Mouse (Mus musculus): ENCODE measurements around the gene Cdt1. TPM values are rescaled to one million over a fixed set of nuclear protein-coding genes. Genes with fewer than 3 reads are reported as not detected.

Cdt1 gene
- polyA plus RNA-seq (2021), result 24.2 TPM

GRCm38 (mm10) chr8:122567361-122568108, at the start of gene Cdt1:
Gene Cdt1, plus strand, starts transcription at chr8:122568015.
- DNase-seq (ENCODE audit: low read depth, low spot score), result peak; percentile 68
- TF ChIP-seq CTCF (IDR thresholded peaks at IDR 0.05), result no peak
- in situ Hi-C loops (cut with MboI; ENCODE audit: low pct_unique_long_range_greater_than_20kb), result no loop called here
- ChIA-PET POLR2A (interaction anchor here (1.1 to 4.0 kb wide), 4 partner anchors 9 to 44 kb away, joined by 3 to 13 read pairs (median 8); partner anchors contain the start of genes Aprt, Galns and Trappc2l), CTCF (interaction anchor here (1.2 to 2.6 kb wide), 3 partner anchors 26 to 124 kb away, joined by 3 to 6 read pairs (median 4); partner anchors contain the start of genes Galns, Mvd and Trappc2l)
- no peaks in the 10 kb centered on the region for H3K27me3 ChIP-seq
- peak; percentile 65 for ATAC-seq

GRCm38 (mm10) chr8:122520611-122521010, 47.2 kb upstream of the Cdt1 start:
- H3K27me3 ChIP-seq, result no peaks in the 10 kb centered on the region
- ATAC-seq, result no peak
- no peak for DNase-seq (ENCODE audit: low read depth, low spot score)
- in situ Hi-C loops (cut with MboI; ENCODE audit: low pct_unique_long_range_greater_than_20kb), result no loop called here
- TF ChIP-seq CTCF (IDR thresholded peaks at IDR 0.05), result no peak
- ChIA-PET CTCF (interaction anchor here (1.0 kb wide), 1 partner anchor 12 kb away, joined by 3 read pairs; no protein-coding TSS in a partner anchor), POLR2A (interaction anchor here (6.8 kb wide), 1 partner anchor 28 kb away, joined by 55 read pairs; the partner anchor contains the start of gene Piezo1)

- no peaks in the 10 kb centered on the region for H3K27me3 ChIP-seq
- peak; percentile 26 for ATAC-seq
- TF ChIP-seq CTCF (IDR thresholded peaks at IDR 0.05), result no peak
- ChIA-PET POLR2A (interaction anchor here (0.8 to 6.8 kb wide), 3 partner anchors 17 to 44 kb away, joined by 3 to 55 read pairs (median 4); partner anchors contain the start of gene Piezo1), CTCF (interaction anchor here (1.5 to 3.0 kb wide), 3 partner anchors 14 to 27 kb away, joined by 7 to 18 read pairs (median 7); partner anchors contain the start of gene Piezo1)
- in situ Hi-C loops (cut with MboI; ENCODE audit: low pct_unique_long_range_greater_than_20kb), result no loop called here
- peak; percentile 71 for DNase-seq (ENCODE audit: low read depth, low spot score)
Observed at GRCm38 (mm10) chr8:122522796-122523651, 44.8 kb upstream of the Cdt1 start.

GRCm38 (mm10) chr8:122523652-122524360, 44.0 kb upstream of the Cdt1 start:
- no peaks in the 10 kb centered on the region for H3K27me3 ChIP-seq
- no peak for TF ChIP-seq CTCF (IDR thresholded peaks at IDR 0.05)
- CTCF ChIA-PET, result interaction anchor here (1.4 to 3.0 kb wide), 4 partner anchors 14 to 40 kb away, joined by 3 to 18 read pairs (median 7); partner anchors contain the start of gene Piezo1
- POLR2A ChIA-PET, result interaction anchor here (0.6 to 6.8 kb wide), 4 partner anchors 17 to 50 kb away, joined by 3 to 55 read pairs (median 7); partner anchors contain the start of gene Piezo1
- in situ Hi-C loops (cut with MboI; ENCODE audit: low pct_unique_long_range_greater_than_20kb), result no loop called here
- ATAC-seq, result peak; percentile 1
- peak; percentile 76 for DNase-seq (ENCODE audit: low read depth, low spot score)

DNA sequence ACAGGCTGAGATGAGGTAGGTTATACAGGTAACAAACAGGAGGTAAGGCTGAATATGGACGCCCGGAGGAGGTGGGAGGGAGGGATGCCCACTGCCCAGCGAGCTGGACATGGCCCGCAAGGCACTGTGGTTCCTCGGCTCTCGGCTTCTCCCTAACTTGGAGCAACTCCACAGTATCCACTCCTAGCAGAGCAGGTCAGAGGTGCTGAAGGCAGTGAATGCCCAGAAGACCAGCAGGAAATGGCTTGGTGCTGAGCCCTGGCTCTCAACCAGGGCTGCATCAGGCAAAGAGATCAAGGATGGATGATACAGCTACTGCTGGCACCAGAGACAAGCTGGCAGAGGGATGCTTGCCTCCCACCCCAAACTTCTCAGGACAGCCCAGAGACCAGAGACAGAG, 43.3 kb upstream of the Cdt1 start:
- no peaks in the 10 kb centered on the region for H3K27me3 ChIP-seq
- CTCF ChIA-PET, result interaction anchor here (0.7 to 3.0 kb wide), 5 partner anchors 13 to 41 kb away, joined by 3 to 18 read pairs (median 3); partner anchors contain the start of gene Piezo1
- in situ Hi-C loops (cut with MboI; ENCODE audit: low pct_unique_long_range_greater_than_20kb), result no loop called here
- no peak for TF ChIP-seq CTCF (IDR thresholded peaks at IDR 0.05)
- ATAC-seq, result no peak
- no peak for DNase-seq (ENCODE audit: low read depth, low spot score)
- POLR2A ChIA-PET, result interaction anchor here (6.8 kb wide), 1 partner anchor 24 kb away, joined by 55 read pairs; the partner anchor contains the start of gene Piezo1

- no peak for TF ChIP-seq CTCF (IDR thresholded peaks at IDR 0.05)
- DNase-seq (ENCODE audit: low read depth, low spot score), result no peak
- POLR2A ChIA-PET, result interaction anchor here (1.1 to 6.8 kb wide), 3 partner anchors 12 to 24 kb away, joined by 3 to 55 read pairs (median 6); partner anchors contain the start of gene Piezo1
- in situ Hi-C loops (cut with MboI; ENCODE audit: low pct_unique_long_range_greater_than_20kb), result no loop called here
- ATAC-seq, result no peak
- no peaks in the 10 kb centered on the region for H3K27me3 ChIP-seq
- CTCF ChIA-PET, result interaction anchor here (0.7 to 3.0 kb wide), 6 partner anchors 12 to 41 kb away, joined by 3 to 7 read pairs (median 3); partner anchors contain the start of gene Piezo1
Observed at GRCm38 (mm10) chr8:122525004-122525403, 42.8 kb upstream of the Cdt1 start.

DNA sequence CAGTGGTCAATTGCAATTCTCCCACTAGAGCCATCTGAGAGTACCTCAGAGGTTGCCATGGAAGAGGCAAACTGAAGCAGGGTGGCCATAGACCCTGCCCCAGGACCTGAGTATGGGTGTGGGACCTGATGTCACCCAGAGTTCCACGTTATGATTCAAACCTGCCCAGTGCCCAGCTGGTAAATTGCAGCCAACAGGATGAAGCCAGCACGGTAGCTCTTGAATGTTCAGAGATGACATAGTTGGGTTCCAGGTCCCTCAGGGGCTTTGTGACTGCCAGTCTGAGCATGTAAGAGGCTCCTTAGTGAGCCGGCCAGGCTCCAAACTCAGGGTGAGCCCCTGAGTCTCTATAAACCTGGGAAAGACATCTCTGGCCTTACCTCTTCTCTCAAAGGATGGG, 41.7 kb upstream of the Cdt1 start:
- no peak for TF ChIP-seq CTCF (IDR thresholded peaks at IDR 0.05)
- ATAC-seq (peak; percentile 25), DNase-seq (ENCODE audit: low read depth, low spot score) (no peak)
- ChIA-PET POLR2A (interaction anchor here (0.9 to 6.8 kb wide), 4 partner anchors 11 to 41 kb away, joined by 3 to 55 read pairs (median 5); partner anchors contain the start of genes Cdt1 and Piezo1), CTCF (interaction anchor here (1.0 to 1.4 kb wide), 3 partner anchors 19 to 35 kb away, joined by 3 to 7 read pairs (median 3); partner anchors contain the start of gene Piezo1)
- in situ Hi-C loops (cut with MboI; ENCODE audit: low pct_unique_long_range_greater_than_20kb), result no loop called here
- no peaks in the 10 kb centered on the region for H3K27me3 ChIP-seq

- in situ Hi-C loops (cut with MboI; ENCODE audit: low pct_unique_long_range_greater_than_20kb), result no loop called here
Observed at GRCm38 (mm10) chr8:122526526-122527170, 41.2 kb upstream of the Cdt1 start.

GRCm38 (mm10) chr8:122527937-122528336, 39.9 kb upstream of the Cdt1 start:
- ChIA-PET POLR2A (no interaction called here), CTCF (interaction anchor here (1.4 kb wide), 1 partner anchor 22 kb away, joined by 4 read pairs; no protein-coding TSS in a partner anchor)
- in situ Hi-C loops (cut with MboI; ENCODE audit: low pct_unique_long_range_greater_than_20kb), result no loop called here
- ATAC-seq, result no peak
- no peak for DNase-seq (ENCODE audit: low read depth, low spot score)
- H3K27me3 ChIP-seq, result no peaks in the 10 kb centered on the region
- no peak for TF ChIP-seq CTCF (IDR thresholded peaks at IDR 0.05)

More at GRCm38 (mm10) chr8:122526526-122527170, 41.2 kb upstream of the Cdt1 start:
- TF ChIP-seq CTCF (IDR thresholded peaks at IDR 0.05), result no peak
- DNase-seq (ENCODE audit: low read depth, low spot score), result no peak
- ChIA-PET POLR2A (interaction anchor here (0.9 to 6.8 kb wide), 3 partner anchors 11 to 41 kb away, joined by 4 to 55 read pairs (median 6); partner anchors contain the start of genes Cdt1 and Piezo1), CTCF (interaction anchor here (1.0 to 1.4 kb wide), 2 partner anchors 23 to 36 kb away, joined by 3 to 4 read pairs; no protein-coding TSS in a partner anchor)
- H3K27me3 ChIP-seq, result no peaks in the 10 kb centered on the region
- ATAC-seq, result peak; percentile 76

All from Patski (cell line).